In the genomic region with DNA sequence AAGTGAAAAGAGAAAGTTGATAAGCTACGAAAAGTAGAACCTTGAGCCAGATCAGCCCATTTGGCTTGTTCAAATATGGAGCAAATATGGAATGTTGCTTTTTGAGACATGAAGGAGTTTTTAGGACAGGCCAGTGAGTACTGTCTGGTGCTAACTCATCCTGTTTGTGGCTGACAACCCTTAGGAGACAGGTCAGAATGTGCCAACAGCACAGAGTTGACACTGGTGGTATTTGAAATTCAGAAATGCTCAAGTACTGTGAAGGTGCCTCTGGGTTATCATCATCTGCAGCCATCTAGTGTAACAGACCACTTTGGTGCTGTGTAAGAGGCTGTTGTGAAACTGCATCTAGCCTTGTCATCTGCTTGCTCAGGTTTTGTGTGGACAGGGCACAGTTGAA, we compare ENCODE assay signal across 8 mouse cellular contexts. TPM values are rescaled to one million over a fixed set of nuclear protein-coding genes. Genes with fewer than 3 reads are reported as not detected.
DNase-seq lines count a peak whose midpoint lies in the region; ATAC-seq lines count a peak whose summit lies in the region.

No protein-coding gene starts in this region.

- no peak overlapping the region for H3K9ac ChIP-seq in heart, embryonic 11.5 days (ENCODE audit: low read depth, low read length)
- peak overlapping the region; percentile 86 for H3K9ac ChIP-seq in hindbrain, embryonic 15.5 days
- peak overlapping the region; percentile 95 for H3K9ac ChIP-seq in midbrain, embryonic 13.5 days (replicated peaks)

- peaks cover 3% of the 10 kb centered on the region; the same call in 1 of the 2 replicates for H3K4me1 ChIP-seq in heart, embryonic 11.5 days (ENCODE audit: control insufficient read depth, insufficient read depth, low read length)
- H3K4me1 ChIP-seq in hindbrain, embryonic 15.5 days (replicated peaks), result peaks cover 33% of the 10 kb centered on the region
- H3K4me1 ChIP-seq in midbrain, embryonic 13.5 days (replicated peaks), result peaks cover 22% of the 10 kb centered on the region

- H3K36me3 ChIP-seq in heart, embryonic 11.5 days (ENCODE audit: control insufficient read depth, insufficient read depth, low read length), result no peaks in the 10 kb centered on the region
- H3K36me3 ChIP-seq in hindbrain, embryonic 15.5 days, result no peaks in the 10 kb centered on the region
- H3K36me3 ChIP-seq in midbrain, embryonic 13.5 days, result no peaks in the 10 kb centered on the region

- H3K27ac ChIP-seq in heart, embryonic 11.5 days (ENCODE audit: low read depth, low read length), result no peak overlapping the region
- no peak overlapping the region for H3K27ac ChIP-seq in hindbrain, embryonic 15.5 days (replicated peaks)
- no peak overlapping the region for H3K27ac ChIP-seq in midbrain, embryonic 13.5 days

- peak overlapping the region; percentile 87 for H3K4me3 ChIP-seq in heart, embryonic 11.5 days (ENCODE audit: low read depth, low read length)
- H3K4me3 ChIP-seq in hindbrain, embryonic 15.5 days, result peak overlapping the region; percentile 71
- peak overlapping the region; percentile 88 for H3K4me3 ChIP-seq in midbrain, embryonic 13.5 days (replicated peaks)

- H3K9me3 ChIP-seq in heart, embryonic 11.5 days (replicated peaks; ENCODE audit: control insufficient read depth, low read length), result no peaks in the 10 kb centered on the region
- H3K9me3 ChIP-seq in hindbrain, embryonic 15.5 days, result no peaks in the 10 kb centered on the region
- no peaks in the 10 kb centered on the region for H3K9me3 ChIP-seq in midbrain, embryonic 13.5 days

- intact Hi-C loops in heart, postnatal 14 days (cut with DNase I), result no loop called here

- peak overlapping the region; percentile 84 for H3K4me2 ChIP-seq in heart, embryonic 11.5 days
- H3K4me2 ChIP-seq in hindbrain, embryonic 15.5 days, result peak overlapping the region; percentile 80
- peak overlapping the region; percentile 70 for H3K4me2 ChIP-seq in midbrain, embryonic 13.5 days (replicated peaks)

- no peak for DNase-seq in heart, postnatal 14 days
- no peak for DNase-seq in MN1 (ENCODE audit: low spot score)
- no peak for DNase-seq in right cerebral cortex, postnatal 25 days
- no peak for DNase-seq in gastrocnemius, adult 8-10 months (ENCODE audit: low spot score in 2 of 2)

- H3K27me3 ChIP-seq in heart, embryonic 11.5 days (ENCODE audit: control insufficient read depth, insufficient read depth, low read length), result no peaks in the 10 kb centered on the region
- no peaks in the 10 kb centered on the region for H3K27me3 ChIP-seq in hindbrain, embryonic 15.5 days
- H3K27me3 ChIP-seq in midbrain, embryonic 13.5 days, result peaks cover 2% of the 10 kb centered on the region; the same call in 1 of the 2 replicates

- 68% methylated on average over 1 of the region's 1 CpGs for WGBS in heart, embryonic 11.5 days (ENCODE audit: insufficient replicate concordance)
- WGBS in hindbrain, embryonic 15.5 days, result 85% methylated on average over 1 of the region's 1 CpGs
- 92% methylated on average over 1 of the region's 1 CpGs for WGBS in midbrain, embryonic 13.5 days

- no peak for ATAC-seq in heart, embryonic 11.5 days (replicated peaks; ENCODE audit: insufficient number of reproducible peaks, low FRiP score, low TSS enrichment)
- peak; percentile 24 for ATAC-seq in common myeloid progenitor, adult 5-6 weeks (replicated peaks; ENCODE audit: low read depth, poor library complexity, severe bottlenecking)
- no peak for ATAC-seq in hindbrain, embryonic 15.5 days (ENCODE audit: low FRiP score, low read depth)
- ATAC-seq in midbrain, embryonic 13.5 days, result no peak

RNA-seq across cellular contexts. Expression of a gene that starts 1.5 kb away (rescaled TPM):
- polyA plus RNA-seq in heart, embryonic 11.5 days (2014; fragmentation: Nextera tagmentation; extraction: Ambion mirVana), result 4.0 and 5.2 TPM in 2 replicates
- 10 to 100 TPM in 1 of 2 experiments, 1 to 10 TPM in 1; 9.9 to 10.6 TPM for total RNA-seq in heart, postnatal 14 days (2021)
- 35.1 and 42.6 TPM in 2 replicates for total RNA-seq in common myeloid progenitor, adult 5-6 weeks (2017)
- 10.1 and 10.5 TPM in 2 replicates for polyA plus RNA-seq in hindbrain, embryonic 15.5 days (2015; fragmentation: Nextera tagmentation; extraction: Ambion mirVana)
- 7.5 and 8.0 TPM in 2 replicates for polyA plus RNA-seq in midbrain, embryonic 13.5 days (2015; fragmentation: Nextera tagmentation; extraction: Ambion mirVana)
- total RNA-seq in gastrocnemius, adult 8-10 months (2022), result 10 to 100 TPM; 29.8 to 45.2 (median 39.3) TPM
